Mouse (Mus musculus) embryonic fibroblast, embryonic 13.5 days (primary cell): Measurements from ENCODE around the gene Khk.
A peak's percentile ranks its signal among the peaks of the same experiment; 100 is the strongest.

Experiments used
- CTCF ChIP-seq: IDR thresholded peaks from 2 replicates; pipeline ENCODE4 v1.5.1; 2011; ENCODE audit warnings: mild to moderate bottlenecking, control low read depth, low read length, moderate library complexity, borderline replicate concordance; ENCODE audit not compliant: insufficient read depth
- POLR2A ChIP-seq: IDR thresholded peaks from 2 replicates; pipeline ENCODE4 v1.6.1; 2011; ENCODE audit warnings: low read depth, mild to moderate bottlenecking, control low read depth, low read length, moderate library complexity

- TF ChIP-seq POLR2A = 0 out of 2 replicates have a peak, but pooled peaks have one; percentile 5
- TF ChIP-seq CTCF = no peak
Measured at GRCm38 (mm10) chr5:30927945-30928529, 6.8 kb downstream of the Khk start.
